Mouse (Mus musculus): Measurements from ENCODE around the gene Slc22a1.

Gene Slc22a1

GRCm38 (mm10) chr17:12630976-12631730 is 44.5 kb downstream of the Slc22a1 start:
- no peak for DNase-seq

GRCm38 (mm10) chr17:12627983-12628382 is 47.6 kb downstream of the Slc22a1 start:
- DNase-seq = no peak

- DNase-seq = no peak
Measured at GRCm38 (mm10) chr17:12619641-12620040, 56.0 kb downstream of the Slc22a1 start.

GRCm38 (mm10) chr17:12615429-12615828 is 60.2 kb downstream of the Slc22a1 start:
- no peak for DNase-seq

GRCm38 (mm10) chr17:12614511-12615385 is 60.9 kb downstream of the Slc22a1 start:
- no peak for DNase-seq

GRCm38 (mm10) chr17:12607202-12607601 is 68.4 kb downstream of the Slc22a1 start:
- DNase-seq = no peak

GRCm38 (mm10) chr17:12606634-12607033 is 69.0 kb downstream of the Slc22a1 start:
- no peak for DNase-seq
